17 mouse cellular contexts compared by ENCODE assay signal in the genomic region with DNA sequence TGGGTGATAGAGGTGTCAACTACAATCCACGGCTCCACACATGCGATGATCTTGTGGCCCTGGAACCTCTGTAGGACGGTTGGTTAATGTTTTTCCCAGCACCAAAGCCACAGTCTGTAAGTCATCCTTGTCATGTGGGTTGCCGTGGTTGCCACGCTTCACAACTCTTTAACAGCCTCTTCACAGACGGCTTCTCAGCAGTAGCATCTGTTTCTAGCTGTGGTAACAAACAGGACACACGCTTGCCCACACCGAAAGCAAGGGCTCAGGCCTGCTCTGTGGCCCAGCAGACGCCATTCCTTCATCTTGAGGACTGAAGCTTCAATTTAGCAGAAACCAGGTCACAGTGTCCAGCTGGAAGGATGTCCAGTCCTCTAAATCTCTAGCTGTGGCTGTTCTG.
DNase-seq lines count a peak whose midpoint lies in the region; TF ChIP-seq lines count a peak whose summit lies in the region.
"Had no signal": no experiment of that assay in that cellular context is flagged by ENCODE, and none has a peak within 500 bp of the region (broad histone marks: within the 10 kb centered on the region; RNA-seq: fewer than 3 reads in every experiment).

No protein-coding gene starts in this region.

- intact Hi-C loops in left cerebral cortex, postnatal 4 days (cut with DNase I), result no loop called here

- no peaks in the 10 kb centered on the region; the same call in 1 of the 2 replicates for H3K4me1 ChIP-seq in bone marrow, adult 2 months (ENCODE audit: control insufficient read depth, insufficient read depth, low read length)
- H3K4me1 ChIP-seq: embryonic facial prominence, embryonic 10.5 days; forebrain, embryonic 13.5 days; limb, embryonic 10.5 days; liver, embryonic 12.5 days; lung, embryonic 15.5 days had no signal

- DNase-seq in heart, adult 11 months, result peak; percentile 84
- DNase-seq in heart, adult 9 months (ENCODE audit: low spot score in 2 of 2), result no peak
- DNase-seq in left cerebral cortex, postnatal 4 days, result peak; percentile 6
- no peak for DNase-seq in left cerebral cortex, adult 9 months (ENCODE audit: low spot score in 2 of 2)
- peak; percentile 30 to 48 for DNase-seq in spleen, adult 18-20 months
- no peak for DNase-seq in thymus, postnatal 36 days
- no peak for DNase-seq in Muller cell, postnatal 12 days (ENCODE audit: inconsistent ontology term)
- DNase-seq: adrenal gland, postnatal 25 days; cerebellum, postnatal 25 days; gastrocnemius, adult 2 months; right cerebral cortex, postnatal 25 days had no signal

- no peak for TF ChIP-seq POLR2A in bone marrow, adult 2 months (IDR thresholded peaks at IDR 0.05; ENCODE audit: borderline replicate concordance, control insufficient read depth, low read depth, low read length)

- no peak overlapping the region for H3K4me3 ChIP-seq in bone marrow, adult 2 months (replicated peaks; ENCODE audit: control insufficient read depth, low read depth, low read length)
- H3K4me3 ChIP-seq: embryonic facial prominence, embryonic 10.5 days; forebrain, embryonic 13.5 days; gastrocnemius, adult 2 months; limb, embryonic 10.5 days; liver, embryonic 12.5 days; lung, embryonic 15.5 days had no signal

- H3K27ac ChIP-seq in bone marrow, adult 2 months (ENCODE audit: control insufficient read depth, insufficient read depth, low read depth, low read length, poor library complexity), result peak overlapping the region; percentile 28; the same call in 1 of the 2 replicates
- H3K27ac ChIP-seq: embryonic facial prominence, embryonic 10.5 days; forebrain, embryonic 13.5 days; gastrocnemius, adult 2 months; limb, embryonic 10.5 days; liver, embryonic 12.5 days; lung, embryonic 15.5 days had no signal

- TF ChIP-seq CTCF in bone marrow, adult 2 months (IDR thresholded peaks at IDR 0.05; ENCODE audit: control insufficient read depth, insufficient read depth, low read length), result no peak

- 54% methylated on average over 9 of the region's 9 CpGs for WGBS in bone marrow, adult 2 months

Comparison
In these comparisons a context has a peak if more than half of its experiments do, and no peak if none do; other contexts are left out.
1. DNase-seq: peak in heart, adult 11 months (single experiment), left cerebral cortex, postnatal 4 days (single experiment) and spleen, adult 18-20 months (2 of 2); none in heart, adult 9 months (0 of 2), left cerebral cortex, adult 9 months (0 of 2), thymus, postnatal 36 days (0 of 2) and Muller cell, postnatal 12 days (single experiment).